Mouse (Mus musculus) frontal cortex, postnatal 10 days (tissue): ENCODE measurements around the gene Gch1.
"Not testable (repeated sequence)": the region's sequence is repeated elsewhere in the genome, so short reads cannot be mapped to it uniquely, and the experiment has no call there.

Experiments
- DNase-seq, 2 experiments: peaks; one replicate each; pipeline ENCODE4 v3.0.0; 2022; ENCODE audit warnings: low spot score in 2 of 2, mixed read lengths in 1 of 2

The Gch1 gene

GRCm38 (mm10) chr14:47165117-47165516 lies 24.1 kb downstream of the Gch1 start:
- no peak for DNase-seq

GRCm38 (mm10) chr14:47161921-47162427 lies 27.2 kb downstream of the Gch1 start:
- DNase-seq = no peak

GRCm38 (mm10) chr14:47160051-47160640 lies 29.1 kb downstream of the Gch1 start:
- no peak for DNase-seq

GRCm38 (mm10) chr14:47154303-47154702 lies 34.9 kb downstream of the Gch1 start:
- no peak for DNase-seq

GRCm38 (mm10) chr14:47151306-47151705 lies 37.9 kb downstream of the Gch1 start:
- no peak for DNase-seq

GRCm38 (mm10) chr14:47144326-47144725 lies 44.9 kb downstream of the Gch1 start:
- DNase-seq = no peak

GRCm38 (mm10) chr14:47138853-47139252 lies 50.4 kb downstream of the Gch1 start:
- DNase-seq = no peak

GRCm38 (mm10) chr14:47136637-47137036 lies 52.6 kb downstream of the Gch1 start:
- no peak for DNase-seq

GRCm38 (mm10) chr14:47133948-47134347 lies 55.3 kb downstream of the Gch1 start:
- DNase-seq = no peak

GRCm38 (mm10) chr14:47127987-47128386 lies 61.2 kb downstream of the Gch1 start:
- DNase-seq = no peak

- no peak for DNase-seq
Observed at GRCm38 (mm10) chr14:47117522-47117921, 71.7 kb downstream of the Gch1 start.

- no peak for DNase-seq
Observed at GRCm38 (mm10) chr14:47116062-47116762, 73.0 kb downstream of the Gch1 start.

- DNase-seq = no peak
Observed at GRCm38 (mm10) chr14:47115154-47115553, 74.1 kb downstream of the Gch1 start.

GRCm38 (mm10) chr14:47111341-47111740 lies 77.9 kb downstream of the Gch1 start:
- no peak for DNase-seq

- DNase-seq = not testable (repeated sequence)
Observed at GRCm38 (mm10) chr14:47110391-47110790, 78.8 kb downstream of the Gch1 start.

- no peak for DNase-seq
Observed at GRCm38 (mm10) chr14:47107461-47107860, 81.8 kb downstream of the Gch1 start.

- DNase-seq = no peak
Observed at GRCm38 (mm10) chr14:47105755-47106154, 83.5 kb downstream of the Gch1 start.

- no peak for DNase-seq
Observed at GRCm38 (mm10) chr14:47105174-47105557, 84.0 kb downstream of the Gch1 start.

- no peak for DNase-seq
Observed at GRCm38 (mm10) chr14:47104246-47105173, 84.7 kb downstream of the Gch1 start.
